Mouse (Mus musculus): Measurements from ENCODE around the gene Vmn1r181.
"Not testable (repeated sequence)": the region's sequence is repeated elsewhere in the genome, so short reads cannot be mapped to it uniquely, and the experiment has no call there.

Gene Vmn1r181

DNA sequence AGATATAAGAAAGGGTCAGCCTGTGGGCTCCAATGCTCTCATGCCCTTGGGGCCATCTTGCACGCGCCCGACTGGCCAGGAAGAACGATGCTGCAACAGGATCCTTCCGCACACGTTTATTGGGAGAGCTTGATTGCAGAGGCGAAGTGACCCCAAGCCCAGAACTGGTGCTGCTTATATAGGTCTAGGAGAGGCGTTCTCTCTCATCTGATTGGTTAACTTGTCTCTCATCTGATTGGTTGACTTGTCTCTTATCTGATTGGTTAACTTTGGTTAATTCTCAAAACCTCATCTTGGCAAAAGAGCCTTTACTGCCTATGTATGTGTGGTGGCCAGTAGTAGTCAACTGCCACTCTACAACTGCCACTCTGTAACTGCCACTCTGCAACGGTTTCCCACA, at the start of gene Vmn1r181:
Vmn1r181 (plus strand) TSS at position 301 of the 400 bp plus-strand sequence.
- DNase-seq (ENCODE audit: low read depth, low spot score) = not testable (repeated sequence)

DNA sequence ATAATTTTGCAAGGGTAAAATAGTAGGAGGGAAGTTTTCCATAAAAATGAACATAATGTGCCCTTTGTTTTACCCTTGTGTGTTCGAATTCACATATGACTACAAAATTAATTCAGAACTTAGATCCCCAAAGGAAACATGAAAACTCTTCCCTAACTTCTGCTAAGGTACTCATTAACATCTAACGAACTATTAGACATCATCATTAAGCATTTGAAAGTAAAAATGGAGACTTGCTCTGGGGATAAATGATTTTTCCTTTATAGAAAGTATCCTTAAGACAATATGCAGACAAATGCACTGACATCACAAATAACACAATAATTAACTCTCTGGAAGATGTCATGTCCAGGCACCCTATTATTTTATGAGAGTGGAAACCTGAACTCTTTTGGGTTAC, 47.7 kb upstream of the Vmn1r181 start, which contains the start of gene Vmn1r179:
Vmn1r179 (plus strand) TSS at position 301 of the 400 bp plus-strand sequence.
- no peak for DNase-seq (ENCODE audit: low read depth, low spot score)

DNA sequence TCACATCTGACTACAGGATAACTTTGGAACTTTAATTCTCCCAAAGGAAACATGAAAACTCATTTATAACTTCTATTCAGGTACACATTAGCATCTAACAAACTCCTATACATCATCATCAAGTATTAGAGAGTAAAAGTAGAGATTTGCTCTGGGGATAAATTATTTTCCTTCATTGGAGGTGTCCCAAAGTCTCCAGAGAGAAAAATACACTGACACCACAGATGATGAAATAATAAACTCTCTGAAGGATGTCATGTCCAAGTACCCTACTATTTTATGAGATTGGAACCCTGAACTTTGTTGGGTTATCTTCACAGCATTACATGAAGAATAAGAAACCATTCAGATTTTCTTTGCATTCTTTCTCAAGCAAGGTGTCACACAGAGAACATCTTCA, 24.1 kb upstream of the Vmn1r181 start, which contains the start of gene Vmn1r180:
Vmn1r180 (plus strand) TSS at position 301 of the 400 bp plus-strand sequence.
- DNase-seq (ENCODE audit: low read depth, low spot score) = no peak

DNA sequence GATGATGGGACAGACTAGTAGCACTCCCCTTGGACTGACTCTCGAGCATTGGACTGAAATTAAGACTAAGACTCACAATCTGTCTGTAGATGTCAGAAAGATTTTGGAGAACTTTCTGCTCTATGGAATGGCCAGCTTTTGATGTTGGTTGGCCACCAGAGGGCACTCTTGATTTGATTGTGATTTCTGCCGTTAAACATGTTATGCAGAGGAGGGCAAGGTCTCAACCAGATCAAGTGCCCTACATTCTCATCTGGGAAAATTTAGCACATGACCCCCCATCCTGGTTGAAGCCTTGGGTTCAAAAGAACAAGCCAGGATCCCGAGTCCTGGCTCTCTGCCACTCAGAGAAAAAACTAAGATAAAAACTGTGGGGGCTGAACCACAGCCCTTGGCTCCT, 6.4 kb upstream of the Vmn1r181 start:
- not testable (repeated sequence) for DNase-seq (ENCODE audit: low read depth, low spot score)

DNA sequence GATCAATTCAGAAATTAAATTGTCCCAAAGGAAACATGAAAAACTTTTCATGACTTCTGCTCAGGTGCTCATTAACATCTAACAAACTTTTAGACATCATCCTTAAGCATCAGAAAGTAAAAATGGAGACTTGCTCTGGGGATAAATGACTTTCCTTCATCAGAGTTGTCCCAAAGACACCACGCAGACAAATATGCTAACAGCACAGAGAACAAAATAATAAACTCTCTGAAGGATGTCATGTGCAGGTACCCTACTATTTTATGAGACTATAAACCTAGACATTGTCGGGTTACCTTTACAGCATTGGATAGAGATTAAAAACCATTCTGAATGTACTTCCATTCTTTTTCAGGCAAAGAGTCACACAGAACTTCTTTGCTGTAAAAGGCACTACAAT, 27.0 kb downstream of the Vmn1r181 start, which contains the start of gene V1rd19:
V1rd19 (plus strand) TSS at position 301 of the 400 bp plus-strand sequence.
- DNase-seq (ENCODE audit: low read depth, low spot score) = no peak
